Mouse (Mus musculus) thymus, postnatal 36 days (tissue): ENCODE measurements around the gene Tmem218.
A peak's percentile ranks its signal among the peaks of the same experiment; 100 is the strongest.

Experiments
- DNase-seq, 2 experiments: peaks; one replicate each; pipeline ENCODE4 v3.0.0; 2022; ENCODE audit warnings: mixed read lengths in 2 of 2

Gene Tmem218

GRCm38 (mm10) chr9:37207929-37208411 lies at the start of gene Tmem218:
TSS of gene Tmem218 (plus strand) at chr9:37208223.
- peak; percentile 83 to 90 for DNase-seq

GRCm38 (mm10) chr9:37160686-37161085 lies 47.3 kb upstream of the Tmem218 start:
- DNase-seq: no peak

- DNase-seq: no peak
Measured at GRCm38 (mm10) chr9:37166899-37167298, 41.1 kb upstream of the Tmem218 start.

- no peak for DNase-seq
Measured at GRCm38 (mm10) chr9:37173376-37173775, 34.6 kb upstream of the Tmem218 start.

GRCm38 (mm10) chr9:37176002-37176401 lies 32.0 kb upstream of the Tmem218 start:
- no peak for DNase-seq

GRCm38 (mm10) chr9:37177107-37177506 lies 30.9 kb upstream of the Tmem218 start:
- DNase-seq: peak; percentile 72

- DNase-seq: no peak
Measured at GRCm38 (mm10) chr9:37177551-37177950, 30.5 kb upstream of the Tmem218 start.

GRCm38 (mm10) chr9:37178911-37179310 lies 29.1 kb upstream of the Tmem218 start:
- DNase-seq: no peak

- no peak for DNase-seq
Measured at GRCm38 (mm10) chr9:37179596-37179995, 28.4 kb upstream of the Tmem218 start.

GRCm38 (mm10) chr9:37181596-37181995 lies 26.4 kb upstream of the Tmem218 start:
- DNase-seq: no peak

GRCm38 (mm10) chr9:37183176-37183575 lies 24.8 kb upstream of the Tmem218 start:
- no peak for DNase-seq

- no peak for DNase-seq
Measured at GRCm38 (mm10) chr9:37187407-37187806, 20.6 kb upstream of the Tmem218 start.

- no peak for DNase-seq
Measured at GRCm38 (mm10) chr9:37188024-37188423, 20.0 kb upstream of the Tmem218 start.

- DNase-seq: no peak
Measured at GRCm38 (mm10) chr9:37197067-37197466, 11.0 kb upstream of the Tmem218 start.

- no peak for DNase-seq
Measured at GRCm38 (mm10) chr9:37200414-37200813, 7.6 kb upstream of the Tmem218 start.

GRCm38 (mm10) chr9:37203884-37204283 lies 4.1 kb upstream of the Tmem218 start:
- no peak for DNase-seq

- no peak for DNase-seq
Measured at GRCm38 (mm10) chr9:37213060-37213738, 5.2 kb downstream of the Tmem218 start.

GRCm38 (mm10) chr9:37214327-37215060 lies 6.5 kb downstream of the Tmem218 start:
- DNase-seq: no peak

GRCm38 (mm10) chr9:37220755-37221154 lies 12.7 kb downstream of the Tmem218 start:
- DNase-seq: no peak

- no peak for DNase-seq
Measured at GRCm38 (mm10) chr9:37225581-37225980, 17.6 kb downstream of the Tmem218 start.

- DNase-seq: peak; percentile 60 to 64
Measured at GRCm38 (mm10) chr9:37229880-37230325, 21.9 kb downstream of the Tmem218 start.

- peak; percentile 66 to 80 for DNase-seq
Measured at GRCm38 (mm10) chr9:37230486-37231195, 22.6 kb downstream of the Tmem218 start.
